Mouse (Mus musculus): ENCODE measurements around the gene Ube2a. TPM values are rescaled to one million over a fixed set of nuclear protein-coding genes. Genes with fewer than 3 reads are reported as not detected.

The Ube2a gene
- polyA plus RNA-seq, 1 experiment = 52.1 TPM

DNA sequence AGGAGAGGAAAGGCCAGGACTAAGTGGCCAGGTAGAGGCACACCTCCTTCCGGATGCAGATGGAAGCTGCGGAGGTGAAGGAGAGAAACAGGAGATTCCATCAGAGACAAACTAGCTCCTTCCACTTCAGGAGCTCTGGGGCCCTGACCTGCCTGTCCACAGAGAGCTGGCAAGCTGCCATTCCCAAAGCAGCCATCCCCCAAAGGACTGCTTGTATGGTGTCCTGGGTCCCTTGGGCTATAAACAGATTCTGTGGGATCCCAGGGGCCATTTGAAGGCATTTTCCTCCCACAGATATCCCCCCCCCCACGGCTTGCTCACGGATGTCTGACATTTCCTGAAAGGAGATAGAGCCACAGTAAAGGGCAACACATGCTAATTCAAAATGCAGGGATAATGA, 55.1 kb downstream of the Ube2a start:
- Histone ChIP-seq H3K79me2 (ENCODE audit: control insufficient read depth, insufficient read depth) (no peaks in the 10 kb centered on the region), H3K27me3 (ENCODE audit: control insufficient read depth, insufficient read depth, insufficient read length) (no peaks in the 10 kb centered on the region), H3ac (ENCODE audit: control insufficient read depth, insufficient read length) (no peak overlapping the region), H3K4me3 (no peak overlapping the region), H3K4me2 (ENCODE audit: low read depth) (no peak overlapping the region), H3K36me3 (ENCODE audit: control insufficient read depth, insufficient read depth) (no peaks in the 10 kb centered on the region)
- TF ChIP-seq TCF3 (IDR thresholded peaks at IDR 0.05; ENCODE audit: insufficient read length, low read depth) (no peak), SRF (IDR thresholded peaks at IDR 0.05; ENCODE audit: control insufficient read depth, insufficient read length, low read depth) (no peak), REST (IDR thresholded peaks at IDR 0.05; ENCODE audit: insufficient read depth, insufficient read length) (no peak), MYOD1 (IDR thresholded peaks at IDR 0.05; ENCODE audit: control insufficient read depth in 1 of 3, insufficient read length in 2 of 3, low read depth in 2 of 3) (no peak), CEBPB (IDR thresholded peaks at IDR 0.05; ENCODE audit: insufficient read depth, poor library complexity, severe bottlenecking) (no peak), TCF12 (IDR thresholded peaks at IDR 0.05; ENCODE audit: insufficient read depth, poor library complexity, severe bottlenecking) (no peak), MYOG (IDR thresholded peaks at IDR 0.05; ENCODE audit: control insufficient read depth in 1 of 3, insufficient read depth in 1 of 3, insufficient read length in 2 of 3, low read depth in 2 of 3) (no peak), POLR2AphosphoS2 (IDR thresholded peaks at IDR 0.05; ENCODE audit: insufficient read length, low read depth) (no peak), POLR2A (IDR thresholded peaks at IDR 0.05; ENCODE audit: insufficient read length, low read depth) (no peak), USF1 (IDR thresholded peaks at IDR 0.05; ENCODE audit: low read depth) (no peak), E2F4 (IDR thresholded peaks at IDR 0.05; ENCODE audit: insufficient read depth) (no peak), MAX (IDR thresholded peaks at IDR 0.05; ENCODE audit: low read depth) (no peak)

DNA sequence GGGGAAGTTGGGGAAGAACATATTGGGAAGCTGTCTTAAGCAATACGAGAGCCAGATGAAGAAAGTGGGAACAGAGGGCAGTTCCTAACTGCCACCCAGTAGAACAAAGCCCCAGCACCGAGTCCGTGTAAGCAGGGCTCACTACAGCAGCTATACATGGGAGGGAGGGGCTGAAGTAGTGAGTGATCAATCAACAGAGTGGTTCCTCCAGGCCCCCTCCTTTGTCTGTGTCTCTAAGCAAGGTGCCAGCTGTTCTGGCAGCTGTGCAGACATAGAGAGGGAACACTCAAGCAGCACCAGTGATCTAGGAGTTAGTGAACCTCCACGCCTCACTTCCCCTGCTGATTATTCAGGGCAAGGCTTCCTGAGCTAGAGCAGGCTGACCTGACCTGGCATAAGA, 56.0 kb downstream of the Ube2a start:
- Histone ChIP-seq H3ac (ENCODE audit: control insufficient read depth, insufficient read length) (no peak overlapping the region), H3K27me3 (ENCODE audit: control insufficient read depth, insufficient read depth, insufficient read length) (no peaks in the 10 kb centered on the region), H3K79me2 (ENCODE audit: control insufficient read depth, insufficient read depth) (no peaks in the 10 kb centered on the region), H3K4me3 (no peak overlapping the region), H3K36me3 (ENCODE audit: control insufficient read depth, insufficient read depth) (no peaks in the 10 kb centered on the region), H3K4me2 (ENCODE audit: low read depth) (no peak overlapping the region)
- TF ChIP-seq SRF (IDR thresholded peaks at IDR 0.05; ENCODE audit: control insufficient read depth, insufficient read length, low read depth) = no peak
- no peak for TF ChIP-seq MAX (IDR thresholded peaks at IDR 0.05; ENCODE audit: low read depth)
- TF ChIP-seq CEBPB (IDR thresholded peaks at IDR 0.05; ENCODE audit: insufficient read depth, poor library complexity, severe bottlenecking) = no peak
- no peak for TF ChIP-seq USF1 (IDR thresholded peaks at IDR 0.05; ENCODE audit: low read depth)
- no peak for TF ChIP-seq MYOD1 (IDR thresholded peaks at IDR 0.05; ENCODE audit: control insufficient read depth in 1 of 3, insufficient read length in 2 of 3, low read depth in 2 of 3)
- no peak for TF ChIP-seq REST (IDR thresholded peaks at IDR 0.05; ENCODE audit: insufficient read depth, insufficient read length)
- TF ChIP-seq POLR2A (IDR thresholded peaks at IDR 0.05; ENCODE audit: insufficient read length, low read depth) = no peak
- TF ChIP-seq MYOG (IDR thresholded peaks at IDR 0.05; ENCODE audit: control insufficient read depth in 1 of 3, insufficient read depth in 1 of 3, insufficient read length in 2 of 3, low read depth in 2 of 3) = no peak
- no peak for TF ChIP-seq TCF3 (IDR thresholded peaks at IDR 0.05; ENCODE audit: insufficient read length, low read depth)
- TF ChIP-seq POLR2AphosphoS2 (IDR thresholded peaks at IDR 0.05; ENCODE audit: insufficient read length, low read depth) = no peak
- TF ChIP-seq E2F4 (IDR thresholded peaks at IDR 0.05; ENCODE audit: insufficient read depth) = no peak
- no peak for TF ChIP-seq TCF12 (IDR thresholded peaks at IDR 0.05; ENCODE audit: insufficient read depth, poor library complexity, severe bottlenecking)

DNA sequence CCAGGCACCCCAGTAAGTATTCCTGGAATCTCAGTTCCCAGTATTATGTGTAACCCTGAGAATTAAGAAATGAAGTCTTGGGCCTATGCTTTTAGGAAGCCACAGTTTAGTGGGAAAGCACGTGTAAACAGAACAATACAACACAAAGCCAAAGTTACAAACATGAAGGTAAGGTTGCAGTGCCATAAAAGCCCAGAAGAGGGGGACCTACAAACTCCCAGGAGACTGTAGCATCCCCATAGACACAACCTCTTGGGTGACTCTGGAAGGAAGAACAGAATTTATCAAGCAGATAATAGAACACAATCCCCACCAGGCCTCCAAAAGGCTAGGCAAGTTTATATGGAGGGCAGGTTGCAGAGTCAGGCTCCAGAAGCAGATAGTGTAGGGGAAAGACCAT, 56.9 kb downstream of the Ube2a start:
- H3K4me3 ChIP-seq = no peak overlapping the region
- no peak overlapping the region for H3ac ChIP-seq (ENCODE audit: control insufficient read depth, insufficient read length)
- no peak for TF ChIP-seq REST (IDR thresholded peaks at IDR 0.05; ENCODE audit: insufficient read depth, insufficient read length)
- TF ChIP-seq POLR2AphosphoS2 (IDR thresholded peaks at IDR 0.05; ENCODE audit: insufficient read length, low read depth) = no peak
- no peak for TF ChIP-seq TCF12 (IDR thresholded peaks at IDR 0.05; ENCODE audit: insufficient read depth, poor library complexity, severe bottlenecking)
- TF ChIP-seq TCF3 (IDR thresholded peaks at IDR 0.05; ENCODE audit: insufficient read length, low read depth) = no peak
- TF ChIP-seq MYOG (IDR thresholded peaks at IDR 0.05; ENCODE audit: control insufficient read depth in 1 of 3, insufficient read depth in 1 of 3, insufficient read length in 2 of 3, low read depth in 2 of 3) = no peak
- TF ChIP-seq MAX (IDR thresholded peaks at IDR 0.05; ENCODE audit: low read depth) = no peak
- no peak for TF ChIP-seq MYOD1 (IDR thresholded peaks at IDR 0.05; ENCODE audit: control insufficient read depth in 1 of 3, insufficient read length in 2 of 3, low read depth in 2 of 3)
- TF ChIP-seq SRF (IDR thresholded peaks at IDR 0.05; ENCODE audit: control insufficient read depth, insufficient read length, low read depth) = no peak
- no peak for TF ChIP-seq E2F4 (IDR thresholded peaks at IDR 0.05; ENCODE audit: insufficient read depth)
- TF ChIP-seq POLR2A (IDR thresholded peaks at IDR 0.05; ENCODE audit: insufficient read length, low read depth) = no peak
- no peak for TF ChIP-seq CEBPB (IDR thresholded peaks at IDR 0.05; ENCODE audit: insufficient read depth, poor library complexity, severe bottlenecking)
- no peaks in the 10 kb centered on the region for H3K36me3 ChIP-seq (ENCODE audit: control insufficient read depth, insufficient read depth)
- H3K4me2 ChIP-seq (ENCODE audit: low read depth) = no peak overlapping the region
- no peaks in the 10 kb centered on the region for H3K79me2 ChIP-seq (ENCODE audit: control insufficient read depth, insufficient read depth)
- no peaks in the 10 kb centered on the region for H3K27me3 ChIP-seq (ENCODE audit: control insufficient read depth, insufficient read depth, insufficient read length)

Other genes with a start within 250 kb of the Ube2a start
- 0.32 TPM for gene Akap17b, start 228.5 kb upstream of the Ube2a start, polyA plus RNA-seq (2012; fragmentation: generic; extraction: Trizol)
- 1.1 TPM for gene Slc25a43, start 130.2 kb upstream of the Ube2a start, polyA plus RNA-seq (2012; fragmentation: generic; extraction: Trizol)
- gene Slc25a5, start 78.2 kb upstream of the Ube2a start, polyA plus RNA-seq (2012; fragmentation: generic; extraction: Trizol) = 684 TPM
- 6.6 TPM for gene C330007P06Rik, start 211 bp downstream of the Ube2a start, polyA plus RNA-seq (2012; fragmentation: generic; extraction: Trizol)
- gene Nkrf, start 29.0 kb downstream of the Ube2a start, polyA plus RNA-seq (2012; fragmentation: generic; extraction: Trizol) = 2.9 TPM
- 8.3 TPM for gene Sept6, start 117.9 kb downstream of the Ube2a start, polyA plus RNA-seq (2012; fragmentation: generic; extraction: Trizol)
- gene Sowahd, start 174.9 kb downstream of the Ube2a start, polyA plus RNA-seq (2012; fragmentation: generic; extraction: Trizol) = not detected
- gene Rpl39, start 211.5 kb downstream of the Ube2a start, polyA plus RNA-seq (2012; fragmentation: generic; extraction: Trizol) = 2,053 TPM
- gene Upf3b, start 236.4 kb downstream of the Ube2a start, polyA plus RNA-seq (2012; fragmentation: generic; extraction: Trizol) = 2.8 TPM